Mouse (Mus musculus) cerebellum, adult 11-12 months (tissue): ENCODE measurements around the gene Stk38.

ENCODE experiments used
- DNase-seq: peaks from one replicate; pipeline ENCODE4 v3.0.0; 2022

Stk38 gene

GRCm38 (mm10) chr17:28950751-28951150, 57.0 kb downstream of the Stk38 start:
- DNase-seq: no peak

GRCm38 (mm10) chr17:28948661-28949060, 59.1 kb downstream of the Stk38 start:
- no peak for DNase-seq

GRCm38 (mm10) chr17:28947011-28947939, 60.5 kb downstream of the Stk38 start:
- DNase-seq: no peak

GRCm38 (mm10) chr17:28944481-28944880, 63.3 kb downstream of the Stk38 start:
- DNase-seq: no peak

- DNase-seq: no peak
Measured at GRCm38 (mm10) chr17:28943740-28944139, 64.1 kb downstream of the Stk38 start, which contains the start of gene Pxt1. Gene Pxt1 (minus strand): TSS chr17:28943840.

GRCm38 (mm10) chr17:28942101-28942500, 65.7 kb downstream of the Stk38 start:
- no peak for DNase-seq

GRCm38 (mm10) chr17:28940776-28941555, 66.8 kb downstream of the Stk38 start:
- DNase-seq: peak; percentile 36

DNA sequence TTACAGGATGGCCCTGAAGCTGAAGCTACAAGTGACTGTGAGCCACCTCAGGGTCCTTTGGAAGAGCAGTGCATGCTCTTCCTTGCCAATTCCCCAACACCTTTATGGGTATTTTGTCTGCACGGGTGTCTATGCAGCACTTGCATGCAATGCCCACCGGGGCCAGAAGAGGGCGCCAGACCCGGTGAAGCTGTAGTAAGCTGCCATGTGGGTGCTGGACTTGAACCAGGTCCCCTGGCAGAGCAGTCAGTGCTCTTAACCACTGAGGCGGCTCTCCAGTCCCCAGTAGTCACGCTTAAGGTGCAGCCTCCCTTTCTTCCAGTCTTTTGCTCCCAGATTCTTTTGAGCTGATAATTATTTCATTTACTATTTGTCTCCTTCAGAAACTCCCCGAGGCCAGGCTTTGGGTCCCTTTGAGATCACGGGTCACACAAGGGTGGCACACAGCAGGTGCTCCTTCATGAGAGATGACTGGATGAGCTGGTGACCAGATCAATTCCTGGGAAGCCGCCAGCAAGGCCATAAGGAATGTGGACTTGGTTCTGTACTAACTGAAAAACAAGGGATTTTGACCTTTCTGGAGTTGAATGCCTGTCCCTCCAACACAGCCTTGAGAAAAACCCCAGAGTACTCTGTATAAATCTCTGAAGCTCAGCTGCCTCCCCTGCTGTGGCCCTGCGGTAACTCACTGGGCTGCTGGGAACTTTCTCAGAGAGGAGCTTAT, 71.0 kb downstream of the Stk38 start:
- DNase-seq: no peak

DNA sequence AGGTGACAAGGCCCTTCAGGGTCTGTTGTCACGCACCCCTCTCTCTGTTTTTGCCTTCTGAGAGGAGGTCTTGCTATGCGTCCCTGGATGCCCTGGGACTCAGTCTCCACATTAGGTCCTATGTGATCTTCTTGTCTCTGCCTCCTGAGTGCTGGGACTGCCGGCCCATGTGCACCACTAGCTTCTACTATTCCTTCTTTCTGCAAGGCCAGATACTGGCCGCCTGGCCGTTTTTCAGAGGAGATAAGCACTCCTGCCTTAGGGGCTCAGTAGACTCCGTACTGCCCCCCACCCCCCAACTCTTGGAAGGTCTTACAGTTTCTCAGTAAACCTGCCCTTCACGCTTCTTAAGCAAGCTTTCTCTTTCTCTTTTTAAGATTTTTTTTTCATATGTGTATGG, 71.7 kb downstream of the Stk38 start:
- DNase-seq: no peak

GRCm38 (mm10) chr17:28934120-28934916, 73.5 kb downstream of the Stk38 start:
- DNase-seq: no peak

DNA sequence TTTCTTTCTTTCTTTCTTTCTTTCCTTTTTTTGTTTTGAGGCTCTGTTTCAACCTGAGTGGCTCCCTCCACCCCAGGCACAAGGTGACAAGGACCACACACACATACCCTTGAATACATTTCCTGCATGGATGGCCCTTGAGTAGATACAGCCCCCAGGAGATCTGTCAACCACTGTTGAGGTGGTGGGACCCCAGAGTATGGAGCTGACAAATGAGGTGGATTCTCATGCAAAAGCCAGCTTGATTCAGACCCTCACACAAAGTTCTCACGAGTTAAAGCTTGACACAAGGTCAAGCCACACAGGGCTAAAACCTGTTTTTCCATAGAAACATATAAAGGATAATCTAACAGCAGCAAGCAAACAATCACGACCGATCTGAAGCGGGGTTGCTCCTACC, 75.5 kb downstream of the Stk38 start:
- DNase-seq: no peak

DNA sequence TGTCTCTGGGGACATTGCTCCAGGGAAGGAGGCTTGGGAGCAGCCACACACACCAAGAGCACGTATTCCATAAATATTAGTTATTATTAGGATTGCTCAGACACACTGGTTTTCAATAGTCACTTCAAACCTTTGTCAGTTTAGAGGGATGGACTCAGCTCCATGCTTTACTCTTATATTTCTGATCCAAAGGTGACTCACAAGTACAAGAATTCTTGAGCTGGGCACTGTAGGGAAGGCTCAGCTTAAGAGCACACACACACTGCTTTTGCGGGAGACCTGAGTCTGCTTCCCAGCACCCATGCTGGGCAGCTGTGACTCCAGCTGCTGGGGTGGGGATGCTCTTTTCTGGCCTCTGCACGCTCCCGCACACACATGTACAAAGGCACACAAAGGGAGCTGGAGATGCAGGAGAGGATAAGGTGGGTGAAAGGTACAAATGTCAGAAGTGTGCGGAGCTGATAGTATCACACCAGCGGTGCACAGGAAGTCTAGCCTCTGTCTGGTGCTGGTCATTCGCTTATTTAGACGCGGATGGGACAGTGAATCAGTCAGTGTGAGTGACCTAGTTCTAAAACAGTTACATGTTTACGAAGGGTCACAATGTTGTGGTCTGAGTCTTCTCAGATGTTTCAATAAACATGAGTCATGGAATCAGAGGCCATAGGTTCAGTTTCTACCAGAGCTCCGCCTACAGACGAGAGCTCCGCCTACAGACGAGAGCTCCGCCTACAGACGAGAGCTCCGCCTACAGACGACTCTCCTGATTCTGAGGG, 76.2 kb downstream of the Stk38 start:
- DNase-seq: no peak

GRCm38 (mm10) chr17:28930392-28931074, 77.3 kb downstream of the Stk38 start:
- DNase-seq: no peak

GRCm38 (mm10) chr17:28929369-28929768, 78.4 kb downstream of the Stk38 start:
- no peak for DNase-seq

- no peak for DNase-seq
Measured at GRCm38 (mm10) chr17:28928004-28928403, 79.8 kb downstream of the Stk38 start.

DNA sequence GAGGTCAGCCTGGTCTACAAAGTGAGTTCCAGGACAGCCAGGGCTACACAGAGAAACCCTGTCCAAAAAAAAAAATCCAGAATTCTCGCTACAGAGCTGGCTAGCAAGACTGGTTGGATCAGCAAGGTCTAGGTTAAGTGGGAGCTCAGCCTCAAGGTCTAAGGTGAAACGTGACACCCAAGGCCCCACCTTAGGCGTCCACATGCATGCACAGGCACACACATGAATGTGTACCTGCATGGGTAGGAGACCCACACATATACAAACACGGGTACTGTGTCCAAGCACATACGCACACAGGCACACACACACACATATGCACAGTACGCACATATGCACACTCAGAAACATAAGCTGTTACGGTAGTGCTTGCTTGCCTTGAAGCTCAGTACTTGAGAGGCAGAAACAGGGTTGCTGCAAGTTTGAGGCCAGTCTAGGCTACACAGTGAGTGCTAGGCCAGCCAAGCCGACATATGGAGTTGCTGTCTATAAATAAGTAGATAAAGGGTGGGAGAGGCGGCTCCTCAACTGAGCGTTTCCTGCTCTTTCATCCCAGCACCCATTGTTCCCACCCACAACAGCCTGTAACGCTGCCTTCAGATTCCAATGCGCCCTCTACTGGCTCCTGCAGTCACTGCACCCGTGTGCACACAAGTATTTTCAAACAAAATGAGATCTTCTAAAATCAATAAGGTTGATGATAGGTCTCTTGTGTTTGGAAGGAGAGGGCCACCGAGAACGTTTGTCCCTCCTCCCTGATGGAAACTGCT, 80.7 kb downstream of the Stk38 start:
- DNase-seq: no peak

GRCm38 (mm10) chr17:28926380-28926779, 81.4 kb downstream of the Stk38 start:
- peak; percentile 74 for DNase-seq

GRCm38 (mm10) chr17:28924957-28925595, 82.7 kb downstream of the Stk38 start:
- DNase-seq: no peak

DNA sequence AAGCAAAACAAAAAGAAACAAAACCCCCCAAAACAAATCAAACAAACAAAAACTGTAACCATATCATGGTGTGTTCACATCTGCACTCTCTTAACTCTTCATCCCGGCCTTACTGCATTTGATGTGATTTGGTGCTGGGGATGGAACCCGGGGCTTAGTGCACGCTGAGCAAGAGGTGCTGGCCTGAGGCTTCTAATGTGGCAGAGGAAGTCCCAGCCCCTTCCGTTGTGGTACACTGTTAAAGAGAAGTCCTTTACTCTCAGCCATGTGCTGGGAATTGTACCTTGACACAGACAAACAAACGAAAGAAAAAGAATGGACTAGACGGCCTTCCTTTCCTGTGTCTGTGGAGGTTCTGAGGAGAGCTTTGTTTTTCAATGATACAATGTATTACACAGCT, 85.7 kb downstream of the Stk38 start:
- DNase-seq: no peak

- DNase-seq: no peak
Measured at GRCm38 (mm10) chr17:28921086-28921485, 86.7 kb downstream of the Stk38 start.
